Mouse (Mus musculus): ENCODE results near the gene Wdr46. TPM values are rescaled to one million over a fixed set of nuclear protein-coding genes. Genes with fewer than 3 reads are reported as not detected.
"Not testable (repeated sequence)": the region's sequence is repeated elsewhere in the genome, so short reads cannot be mapped to it uniquely, and the experiment has no call there.

The Wdr46 gene
- polyA plus RNA-seq, 1 experiment from 2014 or later, result 67.0 TPM

DNA sequence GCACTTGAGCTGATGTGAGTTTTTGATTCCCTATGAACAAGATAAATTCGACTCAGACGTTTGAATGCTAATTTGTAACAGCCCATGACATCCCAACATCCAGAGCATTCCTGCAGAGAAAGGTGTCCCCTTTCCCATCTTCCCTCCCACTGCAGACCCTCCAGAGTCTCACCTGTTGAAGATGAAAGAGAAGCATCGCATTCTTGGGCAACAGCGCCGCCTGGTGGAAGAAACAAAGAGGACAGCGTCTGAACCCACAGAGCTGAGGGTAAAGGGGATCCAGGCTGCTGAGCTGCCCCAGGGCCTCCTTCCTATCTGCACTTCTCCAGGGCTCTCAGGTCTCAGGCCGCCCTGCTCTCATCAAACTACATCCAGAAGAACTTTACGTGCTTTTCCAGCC, 41.7 kb downstream of the Wdr46 start:
- peaks cover 18% of the 10 kb centered on the region for H3K27me3 ChIP-seq (replicated peaks; ENCODE audit: control insufficient read depth, insufficient read depth, low read length)
- H3K4me1 ChIP-seq (replicated peaks; ENCODE audit: control insufficient read depth, insufficient read depth, low read length), result peaks cover 21% of the 10 kb centered on the region
- WGBS, result 4% methylated on average over 8 of the region's 8 CpGs
- H3K36me3 ChIP-seq (ENCODE audit: control insufficient read depth, insufficient read depth, low read length); H3K27ac ChIP-seq (ENCODE audit: low read depth, low read length); H3K9ac ChIP-seq (ENCODE audit: low read depth, low read length); ATAC-seq (replicated peaks; ENCODE audit: low FRiP score); DNase-seq (ENCODE audit: low spot score); H3K4me3 ChIP-seq (ENCODE audit: low read depth, low read length); H3K9me3 ChIP-seq (ENCODE audit: control insufficient read depth, low read length): not testable (repeated sequence)
- peak overlapping the region; percentile 74 for H3K4me2 ChIP-seq

DNA sequence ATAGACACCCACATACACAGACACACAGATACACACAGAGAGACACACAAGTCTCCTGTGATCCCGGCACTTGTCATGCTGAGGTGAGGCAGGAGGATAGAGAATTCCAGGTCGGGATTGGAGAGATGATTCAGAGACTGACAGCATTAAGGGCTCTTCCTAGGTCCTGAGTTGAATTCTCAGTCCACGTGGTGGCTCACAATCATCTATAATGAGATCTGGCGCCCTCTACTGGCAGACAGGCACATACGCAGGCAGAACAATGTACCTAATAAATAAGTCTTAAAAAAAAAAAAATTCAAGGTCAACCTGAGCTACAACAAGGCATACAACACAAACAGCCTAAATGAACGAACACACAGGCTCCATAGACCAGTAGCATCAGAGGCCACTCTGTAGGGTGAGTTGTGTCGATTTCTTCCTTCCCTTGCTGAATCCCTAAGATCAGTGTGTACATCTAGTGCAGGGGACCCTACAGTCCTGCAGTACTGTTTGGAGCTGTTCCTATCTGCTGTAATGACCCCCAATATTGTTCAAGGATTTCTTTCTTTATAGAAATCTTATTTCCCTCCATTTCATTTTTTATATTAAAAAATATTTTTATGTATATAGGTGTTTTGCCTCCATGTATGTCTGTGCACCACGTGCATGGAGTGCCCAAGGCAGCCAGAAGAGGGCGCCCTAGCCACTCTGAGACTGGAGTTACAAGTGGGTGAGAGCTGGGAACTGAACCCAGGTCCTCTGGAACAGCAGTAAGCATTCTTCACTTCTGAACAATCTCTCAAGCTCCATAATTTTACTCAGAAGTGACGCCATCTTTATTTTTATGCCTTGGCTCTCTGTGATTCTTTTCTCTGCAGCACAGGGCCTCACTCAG, 51.6 kb downstream of the Wdr46 start:
- no peak overlapping the region for H3K9ac ChIP-seq (ENCODE audit: low read depth, low read length)
- DNase-seq (ENCODE audit: low spot score) (peak; percentile 40), ATAC-seq (replicated peaks; ENCODE audit: low FRiP score) (no peak; the same call in 1 of the 2 replicates)
- H3K4me1 ChIP-seq (replicated peaks; ENCODE audit: control insufficient read depth, insufficient read depth, low read length), result no peaks in the 10 kb centered on the region
- H3K4me3 ChIP-seq (ENCODE audit: low read depth, low read length), result no peak overlapping the region
- H3K27me3 ChIP-seq (replicated peaks; ENCODE audit: control insufficient read depth, insufficient read depth, low read length), result no peaks in the 10 kb centered on the region; the same call in 1 of the 2 replicates
- WGBS, result 31% methylated on average over 10 of the region's 10 CpGs
- no peaks in the 10 kb centered on the region for H3K36me3 ChIP-seq (ENCODE audit: control insufficient read depth, insufficient read depth, low read length)
- H3K27ac ChIP-seq (ENCODE audit: low read depth, low read length), result no peak overlapping the region
- H3K4me2 ChIP-seq, result no peak overlapping the region
- no peaks in the 10 kb centered on the region for H3K9me3 ChIP-seq (ENCODE audit: control insufficient read depth, low read length)

DNA sequence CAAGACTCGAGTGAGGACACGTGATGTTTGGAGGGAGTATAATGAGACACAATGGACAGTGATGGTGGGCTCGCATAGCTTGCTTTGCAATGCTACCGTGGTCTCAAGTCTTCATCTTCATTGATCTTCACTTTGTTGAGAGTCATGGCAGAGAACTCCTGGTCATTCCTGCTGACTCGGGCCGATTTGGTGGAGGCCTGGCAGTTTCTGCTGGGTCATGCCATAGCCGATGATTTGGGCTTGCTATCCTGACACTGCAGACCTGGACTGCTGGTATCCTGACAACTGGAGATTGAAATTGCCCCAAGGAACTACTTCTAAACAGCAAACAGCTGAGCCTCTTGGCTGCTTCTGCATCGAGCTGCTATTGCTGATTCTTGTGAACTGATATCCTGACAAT, 54.5 kb downstream of the Wdr46 start:
- H3K4me2 ChIP-seq, result no peak overlapping the region
- ATAC-seq (replicated peaks; ENCODE audit: low FRiP score) (no peak), DNase-seq (ENCODE audit: low spot score) (no peak)
- H3K4me1 ChIP-seq (replicated peaks; ENCODE audit: control insufficient read depth, insufficient read depth, low read length), result peaks cover 3% of the 10 kb centered on the region; the same call in 1 of the 2 replicates
- H3K9me3 ChIP-seq (ENCODE audit: control insufficient read depth, low read length), result no peaks in the 10 kb centered on the region
- H3K9ac ChIP-seq (ENCODE audit: low read depth, low read length), result no peak overlapping the region
- no peaks in the 10 kb centered on the region for H3K36me3 ChIP-seq (ENCODE audit: control insufficient read depth, insufficient read depth, low read length)
- H3K27ac ChIP-seq (ENCODE audit: low read depth, low read length), result no peak overlapping the region
- H3K4me3 ChIP-seq (ENCODE audit: low read depth, low read length), result no peak overlapping the region
- 86% methylated on average over 8 of the region's 8 CpGs for WGBS
- peaks cover 4% of the 10 kb centered on the region for H3K27me3 ChIP-seq (replicated peaks; ENCODE audit: control insufficient read depth, insufficient read depth, low read length)

DNA sequence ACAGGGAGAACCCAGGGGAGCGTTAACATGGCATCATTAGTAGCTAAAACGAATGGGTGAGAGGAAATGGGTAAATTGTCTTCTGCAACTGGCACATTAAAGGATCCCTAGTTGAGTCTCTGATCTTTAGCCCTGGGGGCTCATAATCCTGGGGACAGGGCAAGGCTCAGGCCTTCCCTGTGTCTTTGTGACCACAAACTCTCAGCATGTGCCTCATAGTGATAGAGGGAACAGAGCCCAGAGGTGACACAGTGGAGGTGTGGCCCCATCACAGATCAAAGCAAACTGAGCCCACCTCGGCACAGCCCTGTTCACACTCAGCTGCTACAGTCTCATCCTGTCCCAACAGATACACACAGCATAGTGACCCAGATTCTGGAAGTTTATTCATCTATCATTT, 55.2 kb downstream of the Wdr46 start:
- Histone ChIP-seq H3K9ac (ENCODE audit: low read depth, low read length) (no peak overlapping the region), H3K27ac (ENCODE audit: low read depth, low read length) (no peak overlapping the region), H3K4me1 (replicated peaks; ENCODE audit: control insufficient read depth, insufficient read depth, low read length) (peaks cover 5% of the 10 kb centered on the region; the same call in 1 of the 2 replicates), H3K36me3 (ENCODE audit: control insufficient read depth, insufficient read depth, low read length) (no peaks in the 10 kb centered on the region), H3K27me3 (replicated peaks; ENCODE audit: control insufficient read depth, insufficient read depth, low read length) (peaks cover 10% of the 10 kb centered on the region), H3K9me3 (ENCODE audit: control insufficient read depth, low read length) (no peaks in the 10 kb centered on the region), H3K4me2 (no peak overlapping the region), H3K4me3 (ENCODE audit: low read depth, low read length) (no peak overlapping the region)
- ATAC-seq (replicated peaks; ENCODE audit: low FRiP score) (no peak), DNase-seq (ENCODE audit: low spot score) (no peak)
- WGBS, result 45% methylated on average over 3 of the region's 3 CpGs

DNA sequence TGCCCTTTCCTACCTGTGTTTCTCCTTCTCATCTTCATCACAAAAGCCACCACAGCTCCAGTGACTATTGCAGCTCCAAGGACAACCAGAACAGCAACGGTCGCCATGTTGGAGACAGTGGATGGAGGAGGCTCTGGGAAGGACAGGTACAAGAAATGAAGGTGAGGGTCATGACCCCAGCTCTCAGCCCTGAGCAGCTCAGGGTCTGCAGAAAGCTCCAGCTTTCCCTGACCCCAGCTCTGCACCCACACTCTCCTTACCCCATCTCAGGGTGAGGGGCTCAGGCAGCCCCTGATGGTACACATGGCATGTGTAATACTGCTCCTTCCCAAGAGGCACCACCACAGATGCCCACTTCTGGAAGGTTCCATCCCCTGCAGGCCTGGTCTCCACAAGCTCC, 56.6 kb downstream of the Wdr46 start:
- H3K36me3 ChIP-seq (ENCODE audit: control insufficient read depth, insufficient read depth, low read length); ATAC-seq (replicated peaks; ENCODE audit: low FRiP score); H3K4me3 ChIP-seq (ENCODE audit: low read depth, low read length); H3K4me1 ChIP-seq (replicated peaks; ENCODE audit: control insufficient read depth, insufficient read depth, low read length); H3K4me2 ChIP-seq; H3K27ac ChIP-seq (ENCODE audit: low read depth, low read length); H3K9me3 ChIP-seq (ENCODE audit: control insufficient read depth, low read length); H3K9ac ChIP-seq (ENCODE audit: low read depth, low read length); DNase-seq (ENCODE audit: low spot score): not testable (repeated sequence)
- H3K27me3 ChIP-seq (replicated peaks; ENCODE audit: control insufficient read depth, insufficient read depth, low read length), result peaks cover 16% of the 10 kb centered on the region
- 82% methylated on average over 2 of the region's 2 CpGs for WGBS

DNA sequence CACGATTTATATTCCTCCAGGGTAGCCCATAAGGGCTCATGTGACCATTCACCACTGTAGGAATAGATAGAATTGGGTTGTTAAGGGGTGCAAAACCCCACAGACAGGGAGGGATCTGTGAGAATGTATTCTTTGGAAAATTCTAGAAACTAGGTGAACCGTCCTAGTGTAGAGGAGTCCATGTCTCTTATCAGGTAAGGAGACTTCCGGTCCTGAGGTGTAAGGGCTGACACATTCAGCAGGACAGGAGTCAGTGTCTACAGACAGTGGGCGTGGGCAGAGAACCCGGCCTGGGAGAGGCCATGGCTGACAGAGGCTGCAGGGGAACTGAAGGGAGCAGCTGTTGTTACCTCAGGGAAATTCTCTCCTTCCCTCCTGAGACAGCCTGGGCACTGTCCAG, 58.2 kb downstream of the Wdr46 start:
- not testable (repeated sequence) for DNase-seq (ENCODE audit: low spot score); H3K4me2 ChIP-seq; H3K4me1 ChIP-seq (replicated peaks; ENCODE audit: control insufficient read depth, insufficient read depth, low read length); H3K9me3 ChIP-seq (ENCODE audit: control insufficient read depth, low read length); H3K36me3 ChIP-seq (ENCODE audit: control insufficient read depth, insufficient read depth, low read length); H3K4me3 ChIP-seq (ENCODE audit: low read depth, low read length); H3K9ac ChIP-seq (ENCODE audit: low read depth, low read length); H3K27ac ChIP-seq (ENCODE audit: low read depth, low read length); ATAC-seq (replicated peaks; ENCODE audit: low FRiP score)
- 36% methylated on average over 5 of the region's 5 CpGs for WGBS
- peaks cover 16% of the 10 kb centered on the region for H3K27me3 ChIP-seq (replicated peaks; ENCODE audit: control insufficient read depth, insufficient read depth, low read length)

Other genes with a start within 250 kb of the Wdr46 start
- gene March2, start 222.0 kb upstream of the Wdr46 start, polyA plus RNA-seq (2014; fragmentation: Nextera tagmentation; extraction: Ambion mirVana), result 92.1 and 95.7 TPM in 2 replicates
- 184 and 199 TPM in 2 replicates for gene Rab11b, start 180.1 kb upstream of the Wdr46 start, polyA plus RNA-seq (2014; fragmentation: Nextera tagmentation; extraction: Ambion mirVana)
- 28.1 and 31.9 TPM in 2 replicates for gene Angptl4, start 158.8 kb upstream of the Wdr46 start, polyA plus RNA-seq (2014; fragmentation: Nextera tagmentation; extraction: Ambion mirVana)
- 21.4 and 23.4 TPM in 2 replicates for gene Kank3, start 130.1 kb upstream of the Wdr46 start, polyA plus RNA-seq (2014; fragmentation: Nextera tagmentation; extraction: Ambion mirVana)
- gene Rps28, start 116.1 kb upstream of the Wdr46 start, polyA plus RNA-seq (2014; fragmentation: Nextera tagmentation; extraction: Ambion mirVana), result 1,026 and 1,173 TPM in 2 replicates
- 390 and 411 TPM in 2 replicates for gene Ndufa7, start 116.1 kb upstream of the Wdr46 start, polyA plus RNA-seq (2014; fragmentation: Nextera tagmentation; extraction: Ambion mirVana)
- gene Cd320, start 97.6 kb upstream of the Wdr46 start, polyA plus RNA-seq (2014; fragmentation: Nextera tagmentation; extraction: Ambion mirVana), result 44.1 and 49.7 TPM in 2 replicates
- not detected in 2 replicates for gene Gm7029, start 66.8 kb upstream of the Wdr46 start, polyA plus RNA-seq (2014; fragmentation: Nextera tagmentation; extraction: Ambion mirVana)
- gene Kifc1, start 50.0 kb upstream of the Wdr46 start, polyA plus RNA-seq (2014; fragmentation: Nextera tagmentation; extraction: Ambion mirVana), result 10.2 and 11.8 TPM in 2 replicates
- gene Platr17, start 35.5 kb upstream of the Wdr46 start, polyA plus RNA-seq (2014; fragmentation: Nextera tagmentation; extraction: Ambion mirVana), result 1.8 and 2.2 TPM in 2 replicates
- 46.9 and 52.9 TPM in 2 replicates for gene Daxx, start 31.2 kb upstream of the Wdr46 start, polyA plus RNA-seq (2014; fragmentation: Nextera tagmentation; extraction: Ambion mirVana)
- gene Tapbp, start 24.8 kb upstream of the Wdr46 start, polyA plus RNA-seq (2014; fragmentation: Nextera tagmentation; extraction: Ambion mirVana), result 28.1 and 29.1 TPM in 2 replicates
- 12.4 and 13.0 TPM in 2 replicates for gene Zbtb22, start 24.8 kb upstream of the Wdr46 start, polyA plus RNA-seq (2014; fragmentation: Nextera tagmentation; extraction: Ambion mirVana)
- gene Rgl2, start 11.1 kb upstream of the Wdr46 start, polyA plus RNA-seq (2014; fragmentation: Nextera tagmentation; extraction: Ambion mirVana), result 22.1 and 25.6 TPM in 2 replicates
- gene Pfdn6, start 317 bp upstream of the Wdr46 start, polyA plus RNA-seq (2014; fragmentation: Nextera tagmentation; extraction: Ambion mirVana), result 266 and 286 TPM in 2 replicates
- gene B3galt4, start 10.8 kb downstream of the Wdr46 start, polyA plus RNA-seq (2014; fragmentation: Nextera tagmentation; extraction: Ambion mirVana), result 2.9 and 3.5 TPM in 2 replicates
- gene Vps52, start 15.2 kb downstream of the Wdr46 start, polyA plus RNA-seq (2014; fragmentation: Nextera tagmentation; extraction: Ambion mirVana), result 47.2 and 49.1 TPM in 2 replicates
- 2,164 and 2,343 TPM in 2 replicates for gene Rps18, start 15.3 kb downstream of the Wdr46 start, polyA plus RNA-seq (2014; fragmentation: Nextera tagmentation; extraction: Ambion mirVana)
- gene H2-K1, start 59.7 kb downstream of the Wdr46 start, polyA plus RNA-seq (2014; fragmentation: Nextera tagmentation; extraction: Ambion mirVana), result 82.7 and 84.9 TPM in 2 replicates
- gene Ring1, start 84.0 kb downstream of the Wdr46 start, polyA plus RNA-seq (2014; fragmentation: Nextera tagmentation; extraction: Ambion mirVana), result 3.4 and 5.5 TPM in 2 replicates
- gene H2-Ke6, start 87.4 kb downstream of the Wdr46 start, polyA plus RNA-seq (2014; fragmentation: Nextera tagmentation; extraction: Ambion mirVana), result 34.2 and 45.1 TPM in 2 replicates
- 73.9 and 75.9 TPM in 2 replicates for gene Slc39a7, start 91.0 kb downstream of the Wdr46 start, polyA plus RNA-seq (2014; fragmentation: Nextera tagmentation; extraction: Ambion mirVana)
- gene Rxrb, start 91.2 kb downstream of the Wdr46 start, polyA plus RNA-seq (2014; fragmentation: Nextera tagmentation; extraction: Ambion mirVana), result 30.8 and 31.5 TPM in 2 replicates
- gene Col11a2, start 98.8 kb downstream of the Wdr46 start, polyA plus RNA-seq (2014; fragmentation: Nextera tagmentation; extraction: Ambion mirVana), result 0.61 and 0.67 TPM in 2 replicates
- 0.26 and 0.56 TPM in 2 replicates for gene H2-Oa, start 151.7 kb downstream of the Wdr46 start, polyA plus RNA-seq (2014; fragmentation: Nextera tagmentation; extraction: Ambion mirVana)
- gene H2-DMa, start 178.9 kb downstream of the Wdr46 start, polyA plus RNA-seq (2014; fragmentation: Nextera tagmentation; extraction: Ambion mirVana), result 5.6 and 5.9 TPM in 2 replicates
- 86.1 and 90.8 TPM in 2 replicates for gene Brd2, start 182.0 kb downstream of the Wdr46 start, polyA plus RNA-seq (2014; fragmentation: Nextera tagmentation; extraction: Ambion mirVana)
- 0.32 and 0.34 TPM in 2 replicates for gene H2-DMb2, start 202.6 kb downstream of the Wdr46 start, polyA plus RNA-seq (2014; fragmentation: Nextera tagmentation; extraction: Ambion mirVana)
- gene H2-DMb1, start 212.4 kb downstream of the Wdr46 start, polyA plus RNA-seq (2014; fragmentation: Nextera tagmentation; extraction: Ambion mirVana), result 0.19 and 0.43 TPM in 2 replicates
- 1.5 and 1.8 TPM in 2 replicates for gene Tap1, start 246.9 kb downstream of the Wdr46 start, polyA plus RNA-seq (2014; fragmentation: Nextera tagmentation; extraction: Ambion mirVana)
- 2.3 and 4.0 TPM in 2 replicates for gene Psmb9, start 247.1 kb downstream of the Wdr46 start, polyA plus RNA-seq (2014; fragmentation: Nextera tagmentation; extraction: Ambion mirVana)